Mouse (Mus musculus): ENCODE measurements around the gene Hist4h4. TPM values are rescaled to one million over a fixed set of nuclear protein-coding genes. Genes with fewer than 3 reads are reported as not detected.

The Hist4h4 gene
- polyA plus RNA-seq, 1 experiment from 2014 or later: 0.61 TPM

GRCm38 (mm10) chr6:136809673-136810072, 5.5 kb upstream of the Hist4h4 start:
- Histone ChIP-seq H3K9ac (ENCODE audit: low read length) (no peak overlapping the region), H3K4me1 (ENCODE audit: control insufficient read depth, insufficient read depth, low read length) (peaks cover 5% of the 10 kb centered on the region; the same call in 1 of the 2 replicates), H3K27ac (ENCODE audit: low read depth, low read length) (no peak overlapping the region), H3K4me2 (ENCODE audit: low read depth) (peak overlapping the region; percentile 93; the same call in 1 of the 2 replicates), H3K9me3 (ENCODE audit: control insufficient read depth, low read length) (no peaks in the 10 kb centered on the region), H3K36me3 (ENCODE audit: control insufficient read depth, insufficient read depth, low read length) (peaks cover 11% of the 10 kb centered on the region), H3K4me3 (ENCODE audit: low read depth, low read length) (no peak overlapping the region; the same call in 1 of the 2 replicates), H3K27me3 (ENCODE audit: control insufficient read depth, insufficient read depth, low read length) (no peaks in the 10 kb centered on the region)
- 76% methylated on average over 13 of the region's 13 CpGs for WGBS
- DNase-seq (ENCODE audit: low spot score): no peak
- no peak for ATAC-seq (ENCODE audit: insufficient read depth, low FRiP score, low TSS enrichment)

- H3K4me3 ChIP-seq (ENCODE audit: low read depth, low read length): peak overlapping the region; percentile 67
- H3K36me3 ChIP-seq (ENCODE audit: control insufficient read depth, insufficient read depth, low read length): peaks cover 8% of the 10 kb centered on the region; the same call in 1 of the 2 replicates
- peak overlapping the region; percentile 93 for H3K4me2 ChIP-seq (ENCODE audit: low read depth)
- no peaks in the 10 kb centered on the region for H3K9me3 ChIP-seq (ENCODE audit: control insufficient read depth, low read length)
- ATAC-seq (ENCODE audit: insufficient read depth, low FRiP score, low TSS enrichment) (no peak), DNase-seq (ENCODE audit: low spot score) (no peak)
- no peaks in the 10 kb centered on the region for H3K27me3 ChIP-seq (ENCODE audit: control insufficient read depth, insufficient read depth, low read length)
- H3K27ac ChIP-seq (ENCODE audit: low read depth, low read length): no peak overlapping the region
- whole genome bisulfite sequencing: 38% methylated on average over 14 of the region's 14 CpGs
- H3K4me1 ChIP-seq (ENCODE audit: control insufficient read depth, insufficient read depth, low read length): peaks cover 5% of the 10 kb centered on the region; the same call in 1 of the 2 replicates
- H3K9ac ChIP-seq (ENCODE audit: low read length): peak overlapping the region; percentile 68; the same call in 1 of the 2 replicates
Measured at GRCm38 (mm10) chr6:136809077-136809476, 4.9 kb upstream of the Hist4h4 start.

GRCm38 (mm10) chr6:136808631-136809046, 4.4 kb upstream of the Hist4h4 start:
- Histone ChIP-seq H3K9me3 (ENCODE audit: control insufficient read depth, low read length) (no peaks in the 10 kb centered on the region), H3K9ac (ENCODE audit: low read length) (peak overlapping the region; percentile 68), H3K27ac (ENCODE audit: low read depth, low read length) (no peak overlapping the region), H3K36me3 (ENCODE audit: control insufficient read depth, insufficient read depth, low read length) (peaks cover 5% of the 10 kb centered on the region; the same call in 1 of the 2 replicates), H3K4me3 (ENCODE audit: low read depth, low read length) (peak overlapping the region; percentile 67), H3K27me3 (ENCODE audit: control insufficient read depth, insufficient read depth, low read length) (no peaks in the 10 kb centered on the region), H3K4me2 (ENCODE audit: low read depth) (peak overlapping the region; percentile 93), H3K4me1 (ENCODE audit: control insufficient read depth, insufficient read depth, low read length) (peaks cover 5% of the 10 kb centered on the region; the same call in 1 of the 2 replicates)
- peak; percentile 1; the same call in 1 of the 2 replicates for ATAC-seq (ENCODE audit: insufficient read depth, low FRiP score, low TSS enrichment)
- WGBS: under 1% methylated on average over 28 of the region's 28 CpGs
- no peak for DNase-seq (ENCODE audit: low spot score)

- no peak within 1 kb of the TSS for H3K27ac ChIP-seq (ENCODE audit: low read depth, low read length)
- H3K36me3 ChIP-seq (ENCODE audit: control insufficient read depth, insufficient read depth, low read length): peaks cover 3% of the 10 kb centered on the region; the same call in 1 of the 2 replicates
Measured at GRCm38 (mm10) chr6:136808014-136808417, 3.8 kb upstream of the Hist4h4 start, which contains the start of gene H2afj. H2afj (plus strand) TSS chr6:136808244.

GRCm38 (mm10) chr6:136807395-136808013, 3.3 kb upstream of the Hist4h4 start:
- DNase-seq (ENCODE audit: low spot score) (no peak), ATAC-seq (ENCODE audit: insufficient read depth, low FRiP score, low TSS enrichment) (no peak; the same call in 1 of the 2 replicates)
- peak overlapping the region; percentile 38 for H3K4me2 ChIP-seq (ENCODE audit: low read depth)
- H3K4me1 ChIP-seq (ENCODE audit: control insufficient read depth, insufficient read depth, low read length): peaks cover 5% of the 10 kb centered on the region; the same call in 1 of the 2 replicates
- H3K9me3 ChIP-seq (ENCODE audit: control insufficient read depth, low read length): no peaks in the 10 kb centered on the region
- peaks cover 2% of the 10 kb centered on the region; the same call in 1 of the 2 replicates for H3K36me3 ChIP-seq (ENCODE audit: control insufficient read depth, insufficient read depth, low read length)
- H3K27me3 ChIP-seq (ENCODE audit: control insufficient read depth, insufficient read depth, low read length): no peaks in the 10 kb centered on the region
- peak overlapping the region; percentile 67 for H3K4me3 ChIP-seq (ENCODE audit: low read depth, low read length)
- H3K27ac ChIP-seq (ENCODE audit: low read depth, low read length): no peak overlapping the region
- peak overlapping the region; percentile 8; the same call in 1 of the 2 replicates for H3K9ac ChIP-seq (ENCODE audit: low read length)
- WGBS: 28% methylated on average over 18 of the region's 18 CpGs

More at GRCm38 (mm10) chr6:136808014-136808417, 3.8 kb upstream of the Hist4h4 start, which contains the start of gene H2afj:
- Histone ChIP-seq H3K4me1 (ENCODE audit: control insufficient read depth, insufficient read depth, low read length) (peaks cover 5% of the 10 kb centered on the region; the same call in 1 of the 2 replicates), H3K9ac (ENCODE audit: low read length) (peak within 1 kb of the TSS; percentile 68), H3K4me3 (ENCODE audit: low read depth, low read length) (peak within 1 kb of the TSS; percentile 67), H3K9me3 (ENCODE audit: control insufficient read depth, low read length) (no peaks in the 10 kb centered on the region), H3K4me2 (ENCODE audit: low read depth) (peak within 1 kb of the TSS; percentile 93), H3K27me3 (ENCODE audit: control insufficient read depth, insufficient read depth, low read length) (no peaks in the 10 kb centered on the region)
- DNase-seq (ENCODE audit: low spot score): peak; percentile 97
- WGBS: under 1% methylated on average over 34 of the region's 34 CpGs
- peak; percentile 87 for ATAC-seq (ENCODE audit: insufficient read depth, low FRiP score, low TSS enrichment)

GRCm38 (mm10) chr6:136806819-136807218, 2.6 kb upstream of the Hist4h4 start:
- H3K27me3 ChIP-seq (ENCODE audit: control insufficient read depth, insufficient read depth, low read length): no peaks in the 10 kb centered on the region
- DNase-seq (ENCODE audit: low spot score): no peak
- no peaks in the 10 kb centered on the region for H3K36me3 ChIP-seq (ENCODE audit: control insufficient read depth, insufficient read depth, low read length)
- H3K27ac ChIP-seq (ENCODE audit: low read depth, low read length): no peak overlapping the region
- no peak overlapping the region for H3K9ac ChIP-seq (ENCODE audit: low read length)
- 70% methylated on average over 5 of the region's 5 CpGs for WGBS
- no peaks in the 10 kb centered on the region for H3K9me3 ChIP-seq (ENCODE audit: control insufficient read depth, low read length)
- H3K4me3 ChIP-seq (ENCODE audit: low read depth, low read length): no peak overlapping the region
- ATAC-seq (ENCODE audit: insufficient read depth, low FRiP score, low TSS enrichment): no peak
- H3K4me2 ChIP-seq (ENCODE audit: low read depth): no peak overlapping the region
- H3K4me1 ChIP-seq (ENCODE audit: control insufficient read depth, insufficient read depth, low read length): peaks cover 5% of the 10 kb centered on the region; the same call in 1 of the 2 replicates

- H3K9ac ChIP-seq (ENCODE audit: low read length): no peak overlapping the region
- no peak for ATAC-seq (ENCODE audit: insufficient read depth, low FRiP score, low TSS enrichment)
- H3K27me3 ChIP-seq (ENCODE audit: control insufficient read depth, insufficient read depth, low read length): no peaks in the 10 kb centered on the region
- H3K4me2 ChIP-seq (ENCODE audit: low read depth): no peak overlapping the region
- 82% methylated on average over 1 of the region's 1 CpGs for WGBS
- DNase-seq (ENCODE audit: low spot score): no peak
- no peaks in the 10 kb centered on the region for H3K36me3 ChIP-seq (ENCODE audit: control insufficient read depth, insufficient read depth, low read length)
- peaks cover 5% of the 10 kb centered on the region; the same call in 1 of the 2 replicates for H3K4me1 ChIP-seq (ENCODE audit: control insufficient read depth, insufficient read depth, low read length)
- no peak overlapping the region for H3K4me3 ChIP-seq (ENCODE audit: low read depth, low read length)
- H3K9me3 ChIP-seq (ENCODE audit: control insufficient read depth, low read length): no peaks in the 10 kb centered on the region
- no peak overlapping the region for H3K27ac ChIP-seq (ENCODE audit: low read depth, low read length)
Measured at GRCm38 (mm10) chr6:136805409-136805775, 1.2 kb upstream of the Hist4h4 start.

GRCm38 (mm10) chr6:136804705-136805408, 642 bp upstream of the Hist4h4 start:
- no peaks in the 10 kb centered on the region for H3K36me3 ChIP-seq (ENCODE audit: control insufficient read depth, insufficient read depth, low read length)
- no peaks in the 10 kb centered on the region for H3K27me3 ChIP-seq (ENCODE audit: control insufficient read depth, insufficient read depth, low read length)
- no peak for ATAC-seq (ENCODE audit: insufficient read depth, low FRiP score, low TSS enrichment)
- peak overlapping the region; percentile 84 for H3K4me2 ChIP-seq (ENCODE audit: low read depth)
- H3K4me1 ChIP-seq (ENCODE audit: control insufficient read depth, insufficient read depth, low read length): peaks cover 5% of the 10 kb centered on the region; the same call in 1 of the 2 replicates
- WGBS: 43% methylated on average over 9 of the region's 9 CpGs
- H3K4me3 ChIP-seq (ENCODE audit: low read depth, low read length): peak overlapping the region; percentile 74
- DNase-seq (ENCODE audit: low spot score): no peak
- peak overlapping the region; percentile 100 for H3K27ac ChIP-seq (ENCODE audit: low read depth, low read length)
- no peaks in the 10 kb centered on the region for H3K9me3 ChIP-seq (ENCODE audit: control insufficient read depth, low read length)
- H3K9ac ChIP-seq (ENCODE audit: low read length): peak overlapping the region; percentile 98
